Mouse (Mus musculus): ENCODE results near the gene Mid1.
A peak's percentile ranks its signal among the peaks of the same experiment; 100 is the strongest.

Gene Mid1

DNA sequence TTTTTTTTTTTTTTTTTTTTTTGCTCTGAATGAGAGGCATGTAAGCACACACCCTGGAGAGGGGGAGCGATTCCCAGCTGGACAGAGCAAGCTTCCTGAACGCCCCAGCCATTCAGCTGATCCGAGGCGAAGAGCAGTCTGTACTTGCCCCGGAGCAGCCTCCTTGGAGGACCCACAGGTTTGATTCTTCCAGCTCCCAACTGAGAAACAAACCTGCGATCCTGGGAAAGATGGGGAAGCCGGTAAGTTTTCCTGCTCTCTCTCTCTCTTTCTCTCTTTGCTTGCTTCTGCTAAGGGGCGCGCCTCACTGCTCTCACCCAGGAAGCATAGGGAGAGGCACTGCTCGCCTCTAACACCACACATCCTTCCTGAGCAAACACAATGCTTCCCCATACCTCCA lies at the start of gene Mid1:
Gene Mid1, plus strand, starts transcription at position 69 of the 400 bp plus-strand sequence.
- DNase-seq (ENCODE audit: low read depth, low spot score), result no peak

DNA sequence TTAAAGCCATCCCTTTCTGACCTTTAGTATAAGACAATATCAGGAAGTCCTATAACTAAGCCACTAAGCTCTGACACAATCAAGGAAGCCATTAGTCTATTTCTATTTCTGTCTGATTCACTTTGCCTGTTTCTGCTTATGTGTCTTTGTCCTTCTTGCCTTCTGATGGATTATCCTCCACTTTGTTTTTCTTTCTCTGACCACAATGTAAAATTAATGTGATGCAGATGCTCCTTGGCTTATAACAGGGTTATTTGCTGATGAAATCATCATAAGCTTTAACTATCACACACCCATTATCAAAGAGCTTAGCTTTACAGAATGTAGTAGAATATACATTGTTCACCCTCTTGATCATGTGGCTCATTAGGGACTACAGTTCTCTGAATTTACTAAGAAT lies 11.9 kb upstream of the Mid1 start:
- DNase-seq (ENCODE audit: low read depth, low spot score), result no peak

DNA sequence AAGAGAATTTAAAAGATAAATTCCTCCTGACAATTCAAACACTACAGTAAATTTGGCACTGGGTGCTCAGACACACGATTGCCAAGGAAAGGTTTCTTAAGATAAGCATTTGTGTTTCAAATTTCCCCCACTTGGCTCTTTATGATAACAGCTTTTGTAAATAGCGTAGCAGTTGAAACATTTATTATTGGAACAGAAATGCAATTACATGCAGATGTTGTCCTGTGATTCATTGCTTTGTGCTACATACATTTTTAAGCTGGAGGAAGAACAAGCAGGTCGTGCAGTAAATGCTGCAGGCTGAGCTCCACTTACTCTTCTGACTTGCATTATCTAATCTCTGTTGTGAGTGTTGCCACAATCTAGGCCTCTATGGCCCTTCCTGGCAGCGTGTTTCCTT lies 8.7 kb upstream of the Mid1 start:
- no peak for DNase-seq (ENCODE audit: low read depth, low spot score)

DNA sequence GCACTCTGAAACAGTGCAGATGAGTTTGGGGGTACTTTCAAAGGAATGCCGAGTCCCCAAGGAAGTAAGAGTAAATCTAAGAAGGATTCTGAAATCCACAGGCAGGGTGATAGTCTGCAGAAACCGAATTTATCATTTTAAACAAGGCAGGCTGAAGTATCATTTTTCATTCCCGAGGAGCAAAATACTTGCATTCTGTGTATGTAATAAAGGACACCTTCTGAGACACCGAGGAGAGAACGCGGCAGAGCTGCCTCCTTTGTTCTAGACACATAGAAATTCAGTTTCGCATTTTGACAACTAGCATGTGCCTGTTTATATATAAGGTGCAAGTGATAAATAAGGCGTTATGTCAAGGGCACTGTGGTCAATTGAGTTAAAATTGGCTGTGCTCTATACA lies 732 bp downstream of the Mid1 start:
- no peak for DNase-seq (ENCODE audit: low read depth, low spot score)

DNA sequence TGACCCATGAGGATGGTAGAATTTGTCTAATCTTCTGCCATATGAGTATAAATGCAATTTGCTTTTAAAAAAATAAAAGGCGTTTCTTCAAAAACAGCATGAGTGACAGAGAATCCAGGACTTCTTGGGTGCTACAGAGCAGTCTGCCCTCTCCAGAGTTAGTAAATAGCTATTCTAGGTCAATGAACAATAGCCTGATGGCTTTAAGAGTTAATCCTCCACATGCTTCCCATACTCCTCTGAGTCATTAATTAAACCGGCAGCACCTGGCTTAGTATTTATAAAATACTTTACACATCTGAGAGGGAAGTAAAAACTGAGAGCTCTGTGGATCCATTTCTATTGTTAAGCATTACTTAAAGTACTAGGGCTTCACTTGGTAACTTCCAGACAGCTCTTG lies 6.2 kb downstream of the Mid1 start:
- DNase-seq (ENCODE audit: low read depth, low spot score), result no peak

DNA sequence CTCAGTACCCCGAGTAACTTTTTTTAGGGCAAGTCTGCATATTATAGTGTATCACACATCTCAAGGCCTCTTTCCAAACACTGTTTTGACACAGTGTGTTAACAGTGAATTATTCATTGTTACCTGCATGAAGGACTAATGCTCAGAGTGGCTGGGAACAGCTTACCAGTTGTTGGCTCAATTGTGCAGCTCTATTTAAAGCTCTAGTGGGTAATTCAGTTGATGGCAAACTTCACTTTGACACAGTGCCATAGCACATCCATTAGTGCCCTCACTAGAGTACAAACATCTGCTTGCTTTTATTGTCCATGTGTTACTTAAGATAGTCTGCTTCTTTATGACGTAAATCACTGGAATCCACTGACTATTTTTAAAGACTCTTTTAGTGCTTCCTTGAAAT lies 6.7 kb downstream of the Mid1 start:
- DNase-seq (ENCODE audit: low read depth, low spot score), result no peak

DNA sequence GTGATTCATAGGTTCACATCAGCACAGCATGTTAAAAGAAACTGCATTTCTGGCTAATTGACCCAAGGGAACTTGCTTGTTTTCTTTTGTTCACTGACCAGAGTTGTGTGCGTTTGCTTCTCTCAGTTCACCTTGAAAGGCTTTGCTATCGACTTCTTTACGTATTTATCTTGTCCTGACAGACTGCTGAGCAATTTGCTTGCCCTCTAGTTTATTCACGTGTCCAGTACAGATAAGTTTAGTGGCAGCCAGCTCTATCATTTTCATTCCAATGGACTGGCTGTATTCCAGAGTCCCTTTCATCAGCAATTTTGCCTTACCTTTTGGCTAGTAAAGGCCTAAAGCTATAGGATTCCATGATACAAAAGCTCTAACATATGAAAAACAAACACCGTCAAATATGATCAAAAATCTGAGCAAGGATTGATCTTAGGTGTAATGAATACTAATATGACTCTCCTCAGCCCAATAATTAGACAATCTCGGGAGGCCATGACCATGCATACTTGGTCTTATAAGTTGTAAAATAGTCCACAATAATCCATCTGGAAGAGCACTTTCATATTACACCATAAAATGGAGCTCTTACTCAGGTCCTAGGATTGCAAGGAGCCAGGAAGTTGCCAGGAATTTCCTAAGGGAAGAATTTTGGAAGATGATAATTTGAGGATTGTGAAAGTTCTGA lies 7.4 kb downstream of the Mid1 start:
- DNase-seq (ENCODE audit: low read depth, low spot score), result peak; percentile 12

DNA sequence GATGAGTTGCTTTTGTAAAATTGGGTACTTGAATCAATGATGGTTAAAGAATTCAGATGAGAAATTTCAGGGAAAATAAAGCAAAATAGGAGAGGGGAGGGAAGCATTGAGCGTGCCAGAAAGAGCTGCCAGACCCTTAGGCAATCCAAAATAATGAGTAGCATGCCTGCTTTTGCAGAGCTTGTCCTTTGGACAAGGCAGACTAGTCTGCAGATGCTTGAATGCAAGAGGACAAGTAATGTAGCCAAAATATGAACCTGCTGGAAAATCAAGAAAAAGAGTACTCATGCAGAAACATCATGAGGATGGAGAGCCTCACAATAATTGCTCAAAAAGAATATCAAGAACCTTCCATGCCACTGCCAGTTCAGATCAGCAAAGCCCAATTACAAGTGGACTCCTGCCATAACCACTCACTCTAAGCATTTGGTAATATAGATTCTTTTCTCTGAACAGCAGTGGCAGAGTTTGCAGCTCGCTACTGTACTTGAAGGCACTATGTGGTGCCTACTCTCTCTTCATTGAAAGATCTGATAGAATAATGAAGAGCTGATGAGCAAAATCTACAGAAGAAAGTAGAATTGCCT lies 19.1 kb downstream of the Mid1 start:
- DNase-seq (ENCODE audit: low read depth, low spot score), result no peak

DNA sequence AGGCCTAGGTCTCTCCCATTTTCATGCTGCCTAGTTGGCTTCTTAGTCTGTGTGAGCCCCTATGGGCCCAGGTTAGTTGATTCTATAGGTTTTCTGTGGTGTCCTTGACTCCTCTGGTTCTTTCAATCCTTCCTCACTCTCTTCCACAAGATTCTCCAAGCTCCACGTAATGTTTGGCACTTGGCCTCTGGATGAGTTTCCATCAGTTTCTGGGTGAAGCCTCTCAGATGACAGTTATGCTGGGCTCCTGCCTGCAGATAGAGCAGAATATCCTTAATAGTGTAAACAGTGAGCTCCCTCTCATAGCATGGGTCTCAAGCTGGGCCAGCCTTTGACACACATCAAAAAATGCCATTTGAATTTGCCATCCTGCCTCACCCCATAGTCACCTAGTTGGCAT lies 38.5 kb downstream of the Mid1 start:
- DNase-seq (ENCODE audit: low read depth, low spot score), result no peak

DNA sequence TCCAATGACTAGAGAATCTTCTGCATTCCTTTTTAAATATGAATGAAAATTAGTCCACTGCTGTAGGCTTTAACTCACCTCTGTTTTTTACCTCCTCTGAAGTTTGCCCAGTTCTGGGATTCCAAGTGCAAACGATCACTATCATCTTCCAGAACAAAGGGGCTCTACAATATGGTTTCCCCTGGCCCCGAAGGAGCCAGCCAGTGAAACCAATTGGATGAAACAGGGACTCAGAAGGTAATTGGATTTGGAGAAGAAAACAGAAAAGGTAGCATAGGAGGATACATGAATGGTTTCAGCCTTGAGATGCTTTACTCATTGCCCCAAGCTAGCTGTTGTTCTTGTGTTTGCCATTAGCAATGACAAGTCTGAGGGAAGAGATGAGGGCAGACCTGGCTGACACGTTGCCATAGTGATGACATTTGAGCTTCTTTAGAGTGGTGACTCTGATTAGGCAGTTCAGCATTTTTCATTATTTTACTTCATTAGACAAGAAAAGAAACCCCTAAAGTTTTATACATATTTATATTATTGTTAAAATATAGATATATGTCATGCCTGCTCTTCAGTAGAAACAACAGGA lies 50.5 kb downstream of the Mid1 start:
- DNase-seq (ENCODE audit: low read depth, low spot score), result no peak

DNA sequence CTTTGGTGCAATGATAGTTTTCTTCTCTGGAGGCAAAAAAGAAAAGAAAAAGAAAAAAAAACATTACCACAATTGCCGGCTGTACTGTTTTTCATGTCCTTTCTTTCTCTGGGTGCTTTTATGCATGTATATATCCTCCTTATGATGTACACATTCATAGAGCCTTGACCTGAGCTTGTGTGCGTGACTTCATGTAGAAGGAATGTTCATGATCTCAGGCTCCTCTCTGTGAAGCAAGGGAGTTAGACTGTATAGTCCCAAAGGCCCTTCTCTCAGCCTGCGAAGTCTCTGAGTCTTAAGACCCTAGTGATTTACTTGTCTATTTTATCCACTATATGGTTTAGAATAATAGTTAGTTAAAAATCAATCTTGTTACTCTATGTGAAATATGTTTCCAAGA lies 73.0 kb downstream of the Mid1 start:
- no peak for DNase-seq (ENCODE audit: low read depth, low spot score)

DNA sequence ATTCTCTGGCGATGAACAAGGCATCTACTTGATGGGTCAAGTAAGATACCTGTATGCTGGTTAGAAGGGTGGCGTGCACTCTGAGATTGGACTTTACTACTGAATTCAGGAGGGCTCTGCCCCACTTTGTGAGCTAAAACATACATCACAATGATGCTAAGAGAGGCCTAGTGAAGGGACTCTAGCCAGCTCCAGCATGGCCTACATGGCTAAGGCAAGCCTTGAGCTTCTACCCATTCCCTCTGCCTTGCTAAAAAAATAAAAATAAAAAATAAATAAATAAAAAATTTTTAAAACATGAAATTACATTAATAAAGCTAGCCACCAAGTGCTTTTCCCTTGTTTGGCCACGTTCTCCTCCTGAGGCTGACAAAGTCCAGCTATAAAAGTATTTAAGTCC lies 94.5 kb downstream of the Mid1 start, which contains the start of gene 4933400A11Rik:
Gene 4933400A11Rik, minus strand, starts transcription at position 101 of the 400 bp plus-strand sequence.
- no peak for DNase-seq (ENCODE audit: low read depth, low spot score)

DNA sequence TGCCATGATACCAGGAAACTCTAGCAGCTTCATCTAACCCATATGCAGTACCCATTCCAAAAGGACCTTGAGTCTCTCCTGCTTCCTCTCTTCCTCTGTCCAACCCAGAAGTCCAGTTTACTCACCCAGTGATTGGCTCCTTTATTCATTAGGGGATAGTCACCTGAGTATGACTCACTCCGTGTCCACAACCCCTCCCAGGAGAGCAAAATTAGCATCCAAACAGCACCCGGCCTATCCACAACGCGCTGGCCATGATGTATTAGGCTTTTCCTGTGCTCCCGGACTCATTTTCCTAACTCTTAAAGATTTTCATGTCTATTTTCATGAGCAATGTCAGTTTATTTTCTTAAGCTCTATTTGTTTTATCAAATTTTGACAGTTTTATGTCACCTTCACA lies 104.7 kb downstream of the Mid1 start:
- no peak for DNase-seq (ENCODE audit: low read depth, low spot score)

DNA sequence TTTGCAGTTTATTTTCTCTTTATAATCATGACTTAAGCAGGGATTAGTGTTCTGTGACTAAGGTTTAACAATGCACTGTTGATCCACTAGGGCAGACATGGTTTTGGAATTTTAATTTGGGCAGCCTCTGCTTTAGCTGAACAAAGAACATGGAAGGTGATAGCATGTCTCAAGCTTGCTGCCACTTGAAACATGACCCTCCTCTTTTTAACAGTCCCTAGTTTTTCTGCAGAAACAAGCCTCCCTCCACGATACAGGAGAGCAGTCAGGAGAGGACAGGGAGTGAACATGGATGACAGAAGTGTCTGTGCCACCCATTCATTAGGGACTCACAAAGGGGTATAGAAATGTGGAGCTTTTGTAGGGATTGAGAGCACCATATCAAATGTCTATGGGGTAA lies 107.9 kb downstream of the Mid1 start:
- DNase-seq (ENCODE audit: low read depth, low spot score), result no peak

DNA sequence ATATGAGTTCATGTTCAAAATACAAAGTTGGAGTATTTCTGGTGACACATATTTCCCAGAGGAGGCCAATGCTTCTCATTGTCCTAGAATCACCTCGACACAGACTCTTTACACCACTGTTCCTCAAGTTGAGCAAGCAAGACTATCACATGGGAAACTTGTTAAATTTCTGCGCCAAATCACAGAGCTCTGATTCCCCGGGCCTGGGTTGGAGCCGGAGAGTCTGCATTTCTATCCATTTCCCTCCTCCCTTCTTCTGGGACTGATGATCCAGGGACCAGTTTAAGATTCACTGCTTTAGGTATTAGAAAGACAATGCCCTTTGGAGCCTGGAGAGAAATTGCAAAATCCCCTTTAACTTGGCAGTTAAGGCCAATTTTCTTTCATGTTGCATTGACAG lies 109.4 kb downstream of the Mid1 start:
- no peak for DNase-seq (ENCODE audit: low read depth, low spot score)

DNA sequence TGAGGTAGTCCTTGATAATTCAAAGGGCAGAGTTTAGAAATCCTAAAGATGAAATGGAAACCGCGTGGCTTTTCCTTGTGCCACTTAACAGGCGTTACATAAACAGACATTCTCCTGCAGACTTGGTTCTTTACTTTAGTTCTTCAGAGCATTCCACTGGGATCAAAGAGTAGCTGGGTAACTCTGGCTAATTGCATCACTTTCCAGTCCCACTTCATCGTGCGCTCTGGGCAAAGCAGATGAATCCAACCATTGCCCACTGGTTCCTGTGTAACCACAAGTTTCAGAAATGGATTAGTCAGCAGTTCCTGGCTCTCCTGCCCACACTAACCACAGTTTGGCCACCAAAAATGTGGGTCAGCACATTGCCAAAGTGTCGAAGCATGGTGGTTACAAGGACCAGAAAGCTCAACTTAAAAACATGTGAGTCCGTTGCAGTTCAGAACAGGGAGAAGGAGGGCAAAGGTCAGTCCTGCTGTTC lies 109.9 kb downstream of the Mid1 start:
- DNase-seq (ENCODE audit: low read depth, low spot score), result no peak

DNA sequence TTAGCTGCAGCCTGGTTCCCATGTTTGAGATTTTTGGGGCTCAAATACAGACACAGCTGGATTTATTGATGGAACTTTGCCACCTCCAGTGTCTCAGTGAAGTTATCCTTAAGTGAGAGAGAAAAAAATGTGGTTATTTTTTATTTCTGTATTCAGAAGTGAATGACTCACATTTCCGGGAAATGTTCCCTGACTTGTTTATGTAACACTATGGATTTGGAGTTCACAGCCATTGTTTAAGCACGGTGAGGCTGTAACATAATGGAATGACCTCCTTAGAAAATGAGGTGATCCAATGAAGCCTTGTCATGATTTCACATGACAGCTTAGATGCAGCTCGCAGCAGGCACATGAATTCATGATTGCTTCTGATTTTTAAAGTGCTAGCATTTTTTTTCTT lies 112.1 kb downstream of the Mid1 start:
- no peak for DNase-seq (ENCODE audit: low read depth, low spot score)

DNA sequence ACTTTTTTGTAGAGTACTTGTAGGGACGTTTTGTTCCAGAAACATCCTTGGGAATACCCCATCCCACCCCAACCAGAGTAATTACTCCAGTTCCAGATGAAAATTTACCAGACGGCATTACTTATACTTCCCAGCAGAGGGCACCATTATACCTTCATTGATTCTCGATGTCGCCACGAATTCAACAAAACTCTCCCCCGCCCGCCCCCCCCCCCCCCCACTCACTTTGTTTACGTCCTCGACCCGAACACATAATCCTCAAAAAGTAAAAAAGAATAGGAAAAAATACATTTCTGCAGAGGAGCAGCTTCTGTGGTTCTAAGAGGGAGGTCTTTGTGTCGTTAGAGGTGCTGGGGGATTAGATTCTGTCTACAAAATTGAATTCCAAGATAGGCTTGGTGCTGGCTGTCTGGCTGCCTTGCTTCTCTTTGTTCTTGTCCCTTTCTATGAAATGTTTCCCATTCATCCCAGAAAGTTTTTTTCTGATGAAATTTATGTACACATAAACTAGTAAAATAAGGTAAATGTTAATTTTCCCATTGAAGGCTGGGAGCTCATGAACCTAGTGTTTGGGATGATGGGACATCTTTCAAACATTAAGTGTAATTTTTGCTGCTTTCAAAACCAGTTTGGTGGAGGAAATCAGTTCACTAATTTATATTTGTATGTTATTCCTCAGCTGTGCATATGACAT lies 114.1 kb downstream of the Mid1 start:
- no peak for DNase-seq (ENCODE audit: low read depth, low spot score)

DNA sequence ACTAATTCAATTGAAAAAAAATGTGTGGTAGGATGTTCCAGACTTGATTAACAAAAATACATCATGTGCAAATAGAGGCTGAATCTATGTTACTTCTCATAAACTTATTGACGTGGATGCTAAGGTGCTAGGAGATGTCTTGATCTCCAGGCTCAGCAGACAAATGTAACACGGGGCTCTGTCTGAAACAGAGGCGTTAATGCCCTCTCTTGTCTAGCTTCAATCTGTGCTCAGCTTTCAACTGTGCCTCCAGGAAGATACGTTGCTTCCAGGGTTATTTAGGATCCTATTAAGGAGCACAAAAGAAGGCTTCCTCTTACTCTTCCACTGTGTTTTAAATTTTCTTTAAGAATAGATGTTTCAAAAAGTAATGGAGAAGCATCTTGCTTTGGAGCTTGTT lies 115.2 kb downstream of the Mid1 start:
- DNase-seq (ENCODE audit: low read depth, low spot score), result no peak

DNA sequence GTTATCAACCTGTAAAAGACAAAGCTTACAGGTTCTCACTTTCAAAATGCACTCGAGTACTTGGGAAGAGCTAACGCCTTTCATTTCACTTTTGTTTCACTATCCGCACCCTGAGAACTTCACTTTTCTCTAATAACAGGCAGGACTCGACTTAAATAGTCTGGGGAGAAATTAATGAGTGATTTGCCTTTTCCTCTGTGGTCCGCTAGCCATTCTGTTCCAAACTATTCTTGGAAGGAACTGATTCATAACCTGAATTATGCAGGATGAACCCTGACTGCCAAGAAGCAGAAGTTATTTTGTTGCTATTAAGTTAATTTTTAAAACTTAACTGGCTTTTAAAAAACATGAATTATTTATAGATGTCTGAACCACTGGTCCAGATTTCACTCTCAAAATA lies 120.8 kb downstream of the Mid1 start:
- DNase-seq (ENCODE audit: low read depth, low spot score), result no peak

DNA sequence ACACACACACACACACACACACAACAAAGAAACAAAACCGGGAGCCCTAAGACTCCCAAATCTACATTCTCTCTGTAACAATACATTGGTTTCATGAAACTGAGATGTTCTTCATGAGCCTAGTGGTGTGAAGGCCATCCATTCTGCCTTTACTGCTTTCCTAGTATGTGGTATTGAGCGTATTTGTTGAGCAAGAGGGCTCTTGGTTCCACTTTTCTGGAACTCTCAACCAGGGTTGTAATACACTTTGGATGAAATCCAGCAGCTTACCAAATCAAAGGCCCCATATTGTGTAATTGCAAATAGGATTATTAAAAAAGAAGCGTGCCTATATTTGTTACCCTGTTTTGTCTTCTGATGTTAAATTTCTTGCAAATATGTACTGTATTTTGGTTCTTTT lies 122.7 kb downstream of the Mid1 start:
- DNase-seq (ENCODE audit: low read depth, low spot score), result no peak

DNA sequence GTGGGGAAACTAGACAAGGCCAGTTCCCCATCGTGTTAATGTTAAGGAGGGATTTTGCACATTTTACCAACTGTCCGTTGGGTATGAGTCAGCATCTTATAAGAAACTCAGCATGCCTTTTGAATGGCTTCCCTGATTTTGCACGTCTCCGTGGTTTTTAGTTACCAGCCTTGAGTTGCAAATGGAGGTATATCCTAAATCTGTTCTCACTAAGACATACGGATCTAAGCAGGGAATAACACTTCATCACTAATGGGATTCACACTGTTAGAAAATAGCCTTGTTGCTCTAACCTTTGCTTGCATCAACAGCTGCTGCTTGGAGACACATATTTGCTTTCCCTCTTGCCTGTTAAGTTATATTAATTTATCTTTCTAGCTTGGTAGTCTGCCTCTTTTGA lies 126.3 kb downstream of the Mid1 start:
- no peak for DNase-seq (ENCODE audit: low read depth, low spot score)

DNA sequence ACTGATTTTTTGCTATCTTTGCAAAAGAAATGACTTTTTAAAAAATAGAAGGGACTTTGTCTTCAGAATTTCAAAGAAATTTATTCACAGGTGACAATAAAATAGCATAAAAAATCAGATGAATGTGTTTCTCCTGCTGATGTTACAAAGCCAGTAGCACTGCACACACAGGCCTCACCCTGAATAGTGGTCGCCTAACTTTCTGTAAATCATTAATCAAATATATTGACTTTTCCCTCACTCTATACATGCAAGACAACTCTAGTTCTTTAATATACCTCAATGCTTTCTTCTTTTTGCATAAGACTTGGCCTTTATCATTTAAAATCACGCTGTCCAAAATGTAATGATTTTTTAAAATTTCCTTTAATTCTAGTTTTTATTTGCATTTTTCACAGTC lies 126.8 kb downstream of the Mid1 start:
- no peak for DNase-seq (ENCODE audit: low read depth, low spot score)

Measured in c-Kit-negative CD71-positive TER-119-positive erythroid progenitor cells, embryonic 14.5 days (primary cell).